Mouse (Mus musculus) heart, postnatal 14 days (tissue): ENCODE measurements around the gene Ube2c. TPM values are rescaled to one million over a fixed set of nuclear protein-coding genes. Genes with fewer than 3 reads are reported as not detected.
A peak's percentile ranks its signal among the peaks of the same experiment; 100 is the strongest.

ENCODE experiments used
- DNase-seq, 2 experiments: peaks; one replicate each; pipeline ENCODE4 v3.0.0; 2021 to 2022
- intact Hi-C: fragments of 180-260 bp; cut with DNase I; formaldehyde crosslinking; loops from one replicate; pipeline ENCODE4 v1.15.1; 2025
- long read RNA-seq, 2 experiments: library from polyadenylated mRNA; stranded (forward); transcript quantifications; one replicate each; pipeline ENCODE4 v2.0.0; 2021
- total RNA-seq, 2 experiments: library from RNA; stranded (reverse); gene quantifications; 2 replicates each; pipeline ENCODE4 v1.2.3; 2021

Gene Ube2c
- total RNA-seq: 10 to 100 TPM; 10.8 to 19.5 TPM
- long read RNA-seq, experiment 1, transcript Ube2c-202 (6 exons, 967 nt): major isoform, 13 of 13 reads
- long read RNA-seq, experiment 1, partial matches to known transcripts: 0 of 13 reads
- long read RNA-seq, experiment 1, other reads (novel, unspliced or antisense): 0 of 13 reads
- long read RNA-seq, experiment 2, transcript Ube2c-202 (6 exons, 967 nt): major isoform, 6 of 7 reads
- long read RNA-seq, experiment 2, partial matches to known transcripts: 1 of 7 reads
- long read RNA-seq, experiment 2, other reads (novel, unspliced or antisense): 0 of 7 reads

DNA sequence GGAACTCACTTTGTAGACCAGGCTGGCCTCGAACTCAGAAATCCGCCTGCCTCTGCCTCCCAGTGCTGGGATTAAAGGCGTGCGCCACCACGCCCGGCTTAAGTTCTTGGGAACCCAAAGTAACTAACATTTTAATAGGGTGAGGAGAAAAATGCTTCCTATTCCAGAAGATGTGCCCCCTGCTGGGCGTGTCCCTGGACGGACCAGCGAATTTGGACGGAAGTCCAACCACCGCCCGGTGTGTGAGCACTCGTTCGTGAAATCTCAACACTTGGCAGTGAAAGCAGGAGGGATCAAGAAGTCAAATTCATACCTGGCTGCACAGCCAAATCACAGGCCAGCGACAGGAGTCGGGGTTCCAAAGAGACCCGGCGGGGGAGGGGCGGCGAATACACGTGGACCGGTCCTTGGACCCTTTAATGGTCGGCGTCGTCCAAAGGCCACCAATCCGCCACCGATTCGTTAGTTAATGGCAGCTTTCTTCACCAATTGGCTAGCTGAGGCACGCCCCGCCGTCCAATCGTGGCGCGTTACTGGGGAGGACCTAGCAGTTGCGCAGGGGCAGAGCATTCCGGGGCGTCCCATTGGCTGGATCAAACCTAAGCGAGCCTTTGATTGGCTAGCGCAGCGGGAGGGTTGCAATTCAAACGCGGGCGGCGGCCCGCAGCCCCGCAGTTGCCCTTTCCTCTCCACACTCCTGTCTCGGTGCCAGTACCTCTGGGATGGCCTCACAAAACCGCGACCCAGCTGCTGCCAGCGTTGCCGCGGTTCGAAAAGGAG is at the start of gene Ube2c:
Ube2c (plus strand) TSS at position 641 of the 780 bp plus-strand sequence.
- DNase-seq: peak; percentile 95 to 98
- intact Hi-C loops: no loop called here

- intact Hi-C loops: no loop called here
- no peak for DNase-seq
Measured at GRCm38 (mm10) chr2:164723276-164723675, 46.4 kb upstream of the Ube2c start.

- intact Hi-C loops: loop anchor here (1.0 kb wide), 2 partner anchors 47 to 134 kb away; no protein-coding TSS in a partner anchor
- peak; percentile 67 to 79 for DNase-seq
Measured at GRCm38 (mm10) chr2:164725895-164726619, 43.6 kb upstream of the Ube2c start.

DNA sequence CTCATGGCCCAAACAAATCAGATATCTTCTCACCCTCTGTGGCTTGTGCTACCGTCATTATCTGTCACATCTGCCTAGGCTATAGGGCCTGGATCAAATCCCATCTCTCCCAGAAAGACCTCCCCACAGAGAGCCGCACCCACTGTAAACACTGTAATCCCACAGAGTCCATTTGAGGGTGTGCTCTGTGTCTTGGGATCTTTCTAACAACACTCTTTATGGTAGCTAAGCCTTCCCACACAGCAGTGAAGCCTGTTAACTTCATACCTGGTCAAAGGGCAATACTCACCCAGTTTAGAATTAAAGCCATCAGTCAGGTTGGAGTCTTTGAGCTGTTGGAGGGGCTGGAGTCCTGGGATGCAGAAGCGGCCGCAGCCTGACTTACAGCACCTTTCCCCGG is 38.0 kb upstream of the Ube2c start:
- no peak for DNase-seq
- intact Hi-C loops: no loop called here

GRCm38 (mm10) chr2:164733259-164733658 is 36.4 kb upstream of the Ube2c start:
- intact Hi-C loops: no loop called here
- DNase-seq: no peak

DNA sequence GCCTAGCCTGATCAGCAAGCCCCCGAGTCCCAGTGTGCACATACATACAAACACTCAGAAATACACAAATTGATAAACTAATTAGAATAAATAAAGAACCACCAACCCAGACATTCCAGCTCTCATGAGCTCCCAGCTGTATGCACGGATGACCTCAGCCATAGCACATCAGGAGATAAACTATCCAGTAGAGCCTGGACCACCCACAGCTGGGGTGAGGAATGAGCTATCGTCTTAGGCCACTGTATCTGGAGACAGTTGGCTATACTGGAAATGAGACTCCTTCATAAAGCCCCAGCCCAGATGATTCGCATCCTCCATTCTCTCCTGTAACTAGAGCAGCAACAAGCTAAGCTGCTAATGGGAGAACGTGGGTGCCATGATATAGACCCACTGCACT is 34.9 kb upstream of the Ube2c start:
- intact Hi-C loops: no loop called here
- DNase-seq: no peak

DNA sequence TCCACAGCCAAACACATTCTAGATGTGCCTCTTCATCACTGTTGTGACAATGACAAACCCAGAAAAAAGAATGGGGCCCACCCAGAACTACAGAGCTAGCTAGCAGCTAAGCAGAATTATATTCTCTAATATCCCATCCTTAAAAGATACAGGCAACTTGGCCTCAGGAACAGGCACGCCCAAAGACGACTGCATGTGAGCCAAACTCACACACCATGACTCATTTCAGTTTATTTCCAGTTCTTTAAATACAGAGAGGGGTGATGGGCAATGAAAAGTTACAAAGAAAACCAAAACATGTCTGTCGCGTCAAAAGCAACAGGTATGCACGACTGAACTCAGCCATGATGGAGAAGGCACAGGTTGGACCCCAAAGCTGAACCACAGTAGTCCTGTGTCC is 34.3 kb upstream of the Ube2c start:
- intact Hi-C loops: no loop called here
- DNase-seq: no peak

DNA sequence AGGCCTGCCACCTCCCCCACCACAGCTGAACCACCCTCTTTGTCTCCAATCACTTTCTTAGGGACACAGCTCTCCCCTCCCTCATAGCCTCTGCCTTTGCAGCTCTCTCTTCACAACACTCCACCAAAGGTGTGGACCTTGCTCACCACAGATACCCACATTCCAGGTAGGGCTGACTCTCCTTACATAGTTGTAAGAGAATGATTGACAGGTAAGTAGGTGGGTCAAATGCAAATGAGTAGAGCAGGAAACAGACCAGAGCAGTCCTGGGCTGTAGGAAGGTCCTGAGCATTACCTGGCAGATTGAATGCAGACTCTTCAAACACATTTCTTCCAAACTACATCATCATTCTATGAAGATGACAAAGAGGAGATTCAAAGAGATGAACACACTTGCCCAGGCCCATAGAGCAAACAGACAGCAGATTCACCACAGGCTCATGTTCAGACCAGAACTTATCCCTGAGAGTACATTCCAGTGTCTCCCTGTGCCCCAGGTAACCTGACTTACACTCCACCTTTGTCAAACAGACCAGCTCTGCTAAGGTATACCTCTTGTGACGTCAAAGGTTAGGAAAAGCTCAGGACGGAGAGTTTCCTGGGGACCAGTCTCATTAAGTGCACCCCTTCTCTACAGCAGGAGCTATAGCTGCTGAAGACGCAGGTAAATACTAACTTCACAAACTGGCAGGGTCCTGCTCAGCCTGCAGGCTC is 32.2 kb upstream of the Ube2c start:
- DNase-seq: no peak
- intact Hi-C loops: no loop called here

DNA sequence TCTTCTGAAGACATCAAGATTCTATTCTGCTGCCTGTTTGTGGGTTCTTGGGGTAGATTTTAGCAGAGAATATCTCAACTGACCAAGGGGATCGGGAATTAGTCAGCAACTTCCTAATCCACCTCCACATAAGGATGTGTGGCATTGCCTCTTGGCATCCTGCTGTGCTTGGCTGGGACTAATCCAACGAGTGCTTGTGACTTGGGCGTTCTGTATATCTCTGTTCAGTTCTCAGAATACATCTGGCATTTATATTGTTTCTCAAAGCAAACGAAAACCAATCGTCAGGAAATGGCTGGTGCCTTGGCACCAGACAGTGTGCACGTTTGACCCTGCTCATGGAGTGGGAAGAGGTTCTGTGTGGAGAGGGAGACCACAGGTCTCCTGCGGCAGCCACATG is 29.8 kb upstream of the Ube2c start:
- DNase-seq: no peak
- intact Hi-C loops: no loop called here

- DNase-seq: no peak
- intact Hi-C loops: loop anchor here (5.0 kb wide), 1 partner anchor 42 kb away; the partner anchor contains the start of gene Snx21
Measured at GRCm38 (mm10) chr2:164744987-164745386, 24.7 kb upstream of the Ube2c start.

- peak; percentile 96 to 97 for DNase-seq
- intact Hi-C loops: loop anchor here (5.0 kb wide), 1 partner anchor 41 kb away; the partner anchor contains the start of gene Snx21
Measured at GRCm38 (mm10) chr2:164745843-164746479, 23.7 kb upstream of the Ube2c start, which contains the start of the genes Wfdc3 and Dnttip1. Gene Wfdc3, minus strand, starts transcription at chr2:164745931. Gene Dnttip1, plus strand, starts transcription at chr2:164745983.

DNA sequence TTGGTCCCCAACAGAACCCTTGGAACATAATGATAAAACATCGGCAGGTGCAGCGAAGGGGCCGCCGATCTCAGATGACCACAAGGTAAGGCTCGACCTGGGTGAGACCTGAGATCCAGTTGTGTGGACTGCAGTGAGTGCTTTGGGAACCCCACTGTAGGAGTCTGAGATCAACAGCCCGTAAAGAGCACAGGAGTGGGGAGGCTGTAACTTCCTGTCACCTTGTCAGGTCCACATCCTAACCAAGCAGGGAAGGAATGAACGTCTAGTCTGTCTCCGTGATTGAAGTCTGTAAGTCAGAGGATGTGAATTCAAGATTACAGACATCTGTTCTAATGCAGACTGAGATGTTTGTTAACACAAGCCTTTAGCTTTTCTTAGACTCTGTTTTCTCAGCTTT is 23.0 kb upstream of the Ube2c start:
- intact Hi-C loops: loop anchor here (5.0 kb wide), 1 partner anchor 41 kb away; the partner anchor contains the start of gene Snx21
- no peak for DNase-seq

DNA sequence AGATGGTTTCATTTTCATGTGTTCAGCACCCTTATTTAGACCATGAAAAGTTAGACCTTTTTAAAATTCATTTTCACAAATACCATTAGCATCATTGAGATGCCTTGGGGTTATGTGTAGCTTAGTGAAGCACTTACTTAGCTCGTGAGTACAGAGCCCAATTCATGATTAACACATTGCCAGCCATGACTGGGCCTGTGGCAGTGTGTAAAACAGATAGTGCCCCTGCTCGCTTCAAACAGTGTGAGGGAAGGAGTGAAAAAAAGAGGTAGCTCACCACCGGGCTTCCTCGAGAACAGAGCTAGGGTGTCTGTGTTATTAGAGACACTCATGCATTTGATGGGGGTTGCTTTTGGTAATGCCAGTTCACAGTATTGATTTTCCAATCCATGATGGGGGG is 21.5 kb upstream of the Ube2c start:
- intact Hi-C loops: loop anchor here (5.0 kb wide), 1 partner anchor 39 kb away; the partner anchor contains the start of gene Snx21
- DNase-seq: no peak

DNA sequence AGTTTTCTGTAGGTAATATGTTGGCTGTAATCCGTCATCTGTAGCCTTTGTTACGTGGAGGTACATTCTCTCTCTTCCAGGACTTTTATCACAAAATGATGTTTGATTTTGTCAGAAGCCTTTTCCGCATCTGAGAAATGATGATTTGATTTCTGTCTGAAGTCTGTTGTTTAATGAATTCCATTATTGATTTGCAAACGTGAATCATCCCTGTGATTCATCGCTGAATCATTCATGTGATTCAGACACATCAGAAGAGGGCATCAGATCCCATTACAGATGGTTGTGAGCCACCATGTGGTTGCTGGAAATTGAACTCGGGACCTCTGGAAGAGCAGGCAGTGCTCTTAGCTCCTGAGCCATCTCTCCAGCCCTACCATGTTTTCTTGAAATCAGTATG is 20.7 kb upstream of the Ube2c start:
- no peak for DNase-seq
- intact Hi-C loops: loop anchor here (5.0 kb wide), 1 partner anchor 38 kb away; the partner anchor contains the start of gene Snx21

DNA sequence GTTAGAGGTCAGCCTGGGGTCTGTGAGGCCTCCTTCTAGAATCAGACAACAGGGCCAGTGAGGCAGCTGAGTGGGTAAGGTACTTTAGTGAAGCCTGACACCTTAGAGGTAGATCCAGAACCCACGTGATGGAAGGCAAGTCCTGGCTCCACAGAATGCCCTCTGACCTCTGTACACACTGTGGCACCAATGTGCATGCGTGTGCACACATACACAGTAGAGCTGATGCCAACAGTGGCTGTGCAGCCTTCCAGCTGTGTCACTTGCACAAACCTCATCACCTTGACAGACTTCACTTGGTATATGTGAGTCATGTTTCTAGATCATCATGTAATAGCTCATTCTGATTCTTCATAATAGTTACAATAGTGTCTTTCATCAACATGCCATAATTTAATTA is 17.2 kb upstream of the Ube2c start:
- intact Hi-C loops: no loop called here

DNA sequence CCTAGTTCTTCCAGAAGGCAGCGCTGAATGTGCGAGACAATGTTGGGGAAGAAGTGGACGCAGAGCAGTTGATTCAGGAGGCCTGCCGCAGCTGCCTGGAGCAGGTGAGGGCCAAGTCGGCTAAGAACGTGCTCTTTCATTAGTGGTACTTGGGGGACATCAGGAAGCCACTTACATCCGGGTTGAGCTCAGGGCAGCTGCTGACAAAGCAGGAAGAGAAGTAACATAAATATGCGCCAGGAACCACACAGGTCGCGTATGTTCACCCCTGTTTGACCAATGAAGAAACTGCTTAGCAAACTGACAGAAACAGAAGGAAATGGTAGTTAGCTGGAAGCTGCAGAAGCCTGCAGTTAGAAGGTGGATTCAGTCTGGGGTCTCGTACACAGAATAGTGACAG is 15.6 kb upstream of the Ube2c start:
- no peak for DNase-seq
- intact Hi-C loops: no loop called here

More for the DNA sequence above, 17.2 kb upstream of the Ube2c start:
- no peak for DNase-seq

DNA sequence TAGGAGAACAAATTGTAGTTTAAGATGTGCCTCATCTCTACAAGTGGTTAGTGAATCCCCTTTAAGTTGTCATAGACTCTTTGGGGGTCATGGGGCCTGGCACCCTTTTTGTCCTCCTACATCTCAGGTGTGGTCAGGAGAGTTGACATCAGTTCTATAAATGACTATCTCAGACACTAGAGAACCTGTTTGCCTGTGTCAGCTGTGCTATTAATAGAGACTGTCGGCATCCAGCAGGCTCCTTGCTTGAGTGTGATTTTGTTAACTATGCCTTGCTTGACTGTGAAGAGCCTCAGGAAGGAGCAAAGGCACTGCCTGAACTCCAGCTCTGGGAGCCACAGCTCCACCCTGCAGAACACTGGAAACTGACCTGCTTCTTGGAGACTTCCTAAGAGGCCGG is 14.9 kb upstream of the Ube2c start:
- DNase-seq: no peak
- intact Hi-C loops: no loop called here

GRCm38 (mm10) chr2:164757841-164758240 is 11.9 kb upstream of the Ube2c start:
- no peak for DNase-seq
- intact Hi-C loops: no loop called here

DNA sequence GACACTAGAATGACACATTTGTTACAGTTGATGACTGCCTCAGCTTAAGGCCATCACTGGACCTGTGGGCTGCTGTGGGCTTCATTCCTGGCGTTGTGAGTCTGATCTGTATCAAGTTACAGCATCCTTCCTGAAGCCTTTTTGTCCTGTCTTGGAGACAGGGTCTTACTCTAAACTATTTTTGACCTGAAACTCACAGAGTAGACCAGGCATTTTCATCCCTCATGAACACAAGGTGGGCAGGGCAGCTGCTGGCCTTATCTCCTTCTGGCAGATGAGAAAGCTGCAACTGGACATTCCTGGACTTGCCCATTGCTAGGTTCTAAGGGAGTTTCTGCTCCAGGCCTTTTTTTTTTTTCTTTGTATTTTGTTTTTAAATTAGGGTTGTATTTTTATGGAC is 11.0 kb upstream of the Ube2c start:
- no peak for DNase-seq
- intact Hi-C loops: no loop called here
